Mouse (Mus musculus) layer of hippocampus, postnatal 10 days (tissue): ENCODE results near the gene Opcml. TPM values are rescaled to one million over a fixed set of nuclear protein-coding genes. Genes with fewer than 3 reads are reported as not detected.

ENCODE experiments used
- DNase-seq, 2 experiments: peaks; one replicate each; pipeline ENCODE4 v3.0.0; 2021; ENCODE audit warnings: low spot score in 2 of 2
- total RNA-seq, 2 experiments: library from RNA; stranded (reverse); gene quantifications; 2 replicates each; pipeline ENCODE4 v1.2.3; 2021

Opcml gene
- total RNA-seq, 2 experiments from 2014 or later: 363 to 385 TPM

GRCm38 (mm10) chr9:28405816-28406215 lies 615.2 kb downstream of the Opcml start:
- DNase-seq: peak; percentile 50 to 56

- DNase-seq: no peak
Measured at GRCm38 (mm10) chr9:28420808-28421207, 630.2 kb downstream of the Opcml start.

- DNase-seq: no peak
Measured at GRCm38 (mm10) chr9:28423407-28423806, 632.8 kb downstream of the Opcml start.

GRCm38 (mm10) chr9:28432159-28432558 lies 641.6 kb downstream of the Opcml start:
- peak in 1 of 2 experiments; percentile 5 for DNase-seq

GRCm38 (mm10) chr9:28438752-28439151 lies 648.2 kb downstream of the Opcml start:
- no peak for DNase-seq

GRCm38 (mm10) chr9:28439433-28440191 lies 649.0 kb downstream of the Opcml start:
- no peak for DNase-seq

GRCm38 (mm10) chr9:28440192-28440795 lies 649.7 kb downstream of the Opcml start:
- no peak for DNase-seq

- DNase-seq: peak; percentile 39 to 46
Measured at GRCm38 (mm10) chr9:28444485-28444884, 653.9 kb downstream of the Opcml start.

GRCm38 (mm10) chr9:28444972-28445371 lies 654.4 kb downstream of the Opcml start:
- no peak for DNase-seq

- DNase-seq: no peak
Measured at GRCm38 (mm10) chr9:28445863-28446262, 655.3 kb downstream of the Opcml start.

GRCm38 (mm10) chr9:28446278-28447064 lies 655.9 kb downstream of the Opcml start:
- DNase-seq: no peak

- no peak for DNase-seq
Measured at GRCm38 (mm10) chr9:28452509-28452908, 661.9 kb downstream of the Opcml start.

GRCm38 (mm10) chr9:28453062-28453461 lies 662.5 kb downstream of the Opcml start:
- no peak for DNase-seq

- DNase-seq: no peak
Measured at GRCm38 (mm10) chr9:28457982-28458770, 667.6 kb downstream of the Opcml start.

- DNase-seq: no peak
Measured at GRCm38 (mm10) chr9:28463622-28464021, 673.0 kb downstream of the Opcml start.

- DNase-seq: no peak
Measured at GRCm38 (mm10) chr9:28469419-28469818, 678.8 kb downstream of the Opcml start.

GRCm38 (mm10) chr9:28471501-28471900 lies 680.9 kb downstream of the Opcml start:
- DNase-seq: no peak

GRCm38 (mm10) chr9:28474586-28474985 lies 684.0 kb downstream of the Opcml start:
- no peak for DNase-seq

GRCm38 (mm10) chr9:28481261-28481660 lies 690.7 kb downstream of the Opcml start:
- DNase-seq: no peak

- no peak for DNase-seq
Measured at GRCm38 (mm10) chr9:28488499-28488898, 697.9 kb downstream of the Opcml start.

- DNase-seq: no peak
Measured at GRCm38 (mm10) chr9:28489828-28490227, 699.3 kb downstream of the Opcml start.
